Mouse (Mus musculus) liver, embryonic 18 days (tissue): Measurements from ENCODE around the gene F13b. TPM values are rescaled to one million over a fixed set of nuclear protein-coding genes. Genes with fewer than 3 reads are reported as not detected.

Source experiments
- polyA plus RNA-seq: library from polyadenylated mRNA; depleted of rRNA; stranded (reverse); fragments of >200 nt; gene quantifications from 2 replicates; pipeline ENCODE4 v1.2.3, GENCODE M21; 2012; rRNA removed

F13b gene
- polyA plus RNA-seq = 91.7 and 106 TPM in 2 replicates

GRCm38 (mm10) chr1:139501258-139501752 is at the start of gene F13b:
Gene F13b, plus strand, starts transcription at chr1:139501702.

GRCm38 (mm10) chr1:139454340-139455225 is 46.9 kb upstream of the F13b start, which contains the start of gene Aspm:
Gene Aspm, plus strand, starts transcription at chr1:139454772.

GRCm38 (mm10) chr1:139560024-139560423 is 58.5 kb downstream of the F13b start, which contains the start of gene Cfhr1:
Gene Cfhr1, minus strand, starts transcription at chr1:139560272.

Other genes with a start within 250 kb of the F13b start
- gene Crb1, start 124.6 kb upstream of the F13b start, polyA plus RNA-seq = not detected in 2 replicates
- 1.4 and 1.6 TPM in 2 replicates for gene Zbtb41, start 79.4 kb upstream of the F13b start, polyA plus RNA-seq
- gene Aspm, start 46.9 kb upstream of the F13b start, polyA plus RNA-seq = 3.1 and 3.4 TPM in 2 replicates
- gene Cfhr1, start 58.6 kb downstream of the F13b start, polyA plus RNA-seq = 8.9 and 12.2 TPM in 2 replicates